Mouse (Mus musculus) forelimb bud, embryonic 11.5 days (tissue): ENCODE measurements at regions not wholly inside any gene's neighbourhood (a gene's known extent, or its start where the extent isn't known, plus 50 kb on each side); places are given as distances from the start of the nearest gene placed in this dataset.

Experiments
- DNase-seq: peaks from one replicate; pipeline ENCODE4 v3.0.0-alpha.2; 2012; ENCODE audit warnings: low read depth, low spot score

DNA sequence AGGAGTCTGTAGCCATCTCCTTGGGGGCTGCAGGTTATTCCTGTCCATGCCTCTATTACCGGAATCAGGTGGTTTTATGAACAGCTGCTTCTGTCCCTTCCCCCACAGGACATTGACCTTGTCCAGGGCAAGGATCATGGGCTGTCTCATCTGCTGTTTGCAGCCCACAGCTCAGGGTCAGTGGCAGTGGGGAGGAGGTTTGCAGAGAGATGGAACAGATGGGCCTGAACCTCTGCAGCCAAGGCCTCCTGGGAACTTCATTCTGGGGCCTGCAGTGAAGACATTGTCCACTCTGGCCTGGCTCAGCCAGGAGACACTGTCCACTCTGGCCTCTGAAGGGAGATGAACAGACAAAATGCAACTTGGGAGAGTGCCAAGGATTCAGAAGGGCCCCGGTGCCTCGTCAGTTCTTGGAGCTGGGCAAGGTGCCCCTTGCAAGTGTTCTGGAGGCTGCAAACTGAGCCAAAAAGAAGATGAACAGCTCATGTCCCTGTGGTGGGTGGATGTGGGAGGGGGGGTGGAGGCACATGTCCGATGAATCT lies 109.9 kb upstream of the Sdk2 start:
- DNase-seq = no peak

DNA sequence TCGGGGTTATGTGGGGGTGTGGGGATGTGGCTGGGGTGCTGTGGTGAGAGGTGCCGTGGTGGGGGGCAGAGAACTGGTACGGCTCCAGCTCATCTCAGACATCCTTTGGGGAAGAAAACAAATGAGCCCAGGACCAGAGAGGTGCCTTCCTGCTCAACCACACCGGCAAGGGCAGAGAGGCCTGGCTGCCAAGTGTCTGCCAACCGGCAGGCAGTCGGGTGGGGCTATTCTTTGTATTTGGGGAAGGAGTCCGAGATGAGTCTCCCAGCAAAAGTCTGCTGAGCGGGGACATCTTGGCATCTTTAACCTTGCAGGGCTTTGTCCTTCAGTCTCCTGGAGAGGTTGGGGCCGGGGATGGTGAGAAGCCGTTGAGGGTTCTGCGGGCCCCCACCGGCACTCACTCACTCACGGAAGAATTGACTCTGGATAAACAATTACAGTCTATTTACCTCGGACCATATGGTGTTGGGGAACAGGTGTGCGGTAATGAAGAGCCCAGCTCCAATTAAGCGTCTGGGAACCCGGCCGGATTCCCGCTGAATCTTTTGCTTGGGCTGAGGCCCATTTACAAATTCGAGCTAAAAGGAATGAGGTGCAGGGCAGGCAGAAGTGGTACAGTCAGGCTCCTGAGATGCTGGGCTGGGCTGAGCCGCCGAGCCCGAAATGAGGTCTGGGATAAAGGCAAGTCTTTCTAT lies 108.7 kb upstream of the Sdk2 start:
- DNase-seq = peak; percentile 49

DNA sequence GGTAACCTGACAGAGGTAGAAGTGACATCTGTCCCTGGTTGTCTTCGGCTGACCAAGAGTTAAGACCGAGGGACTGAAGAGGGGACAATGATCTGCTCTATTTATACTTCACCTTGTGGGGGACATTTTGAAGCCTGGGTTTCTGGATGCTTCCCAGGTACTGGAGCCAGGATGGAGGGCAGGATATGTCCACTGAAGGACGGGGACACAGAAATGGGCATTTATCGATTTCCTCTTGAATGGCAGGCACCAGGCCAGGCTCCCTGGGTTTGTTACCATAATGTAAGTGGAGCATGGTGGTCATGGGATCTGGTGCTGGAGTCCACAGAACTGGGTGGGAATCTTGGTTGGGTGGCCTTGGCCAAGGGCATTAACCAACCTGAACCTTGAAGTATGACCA lies 108.0 kb upstream of the Sdk2 start:
- DNase-seq = no peak

DNA sequence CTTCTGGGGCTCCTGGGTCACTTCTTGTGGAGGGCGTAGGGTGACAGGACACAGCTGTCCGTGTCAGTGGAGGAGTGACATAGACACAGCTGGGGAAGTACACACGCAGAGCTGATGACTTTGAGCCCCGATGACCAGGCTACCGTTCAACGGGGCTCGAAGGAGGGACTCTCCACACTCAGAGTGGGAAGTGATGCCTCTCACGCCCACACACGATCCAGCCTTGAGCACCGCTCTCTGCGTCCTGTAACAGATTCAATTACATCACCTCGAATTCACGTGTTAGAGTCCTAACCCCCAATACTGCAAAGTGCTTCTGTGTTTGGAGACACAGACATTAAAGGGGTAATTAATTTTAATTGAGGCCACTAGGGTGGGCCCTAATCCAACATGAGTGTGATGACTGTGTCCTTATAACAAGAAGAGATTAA lies 101.4 kb upstream of the Sdk2 start:
- DNase-seq = no peak

DNA sequence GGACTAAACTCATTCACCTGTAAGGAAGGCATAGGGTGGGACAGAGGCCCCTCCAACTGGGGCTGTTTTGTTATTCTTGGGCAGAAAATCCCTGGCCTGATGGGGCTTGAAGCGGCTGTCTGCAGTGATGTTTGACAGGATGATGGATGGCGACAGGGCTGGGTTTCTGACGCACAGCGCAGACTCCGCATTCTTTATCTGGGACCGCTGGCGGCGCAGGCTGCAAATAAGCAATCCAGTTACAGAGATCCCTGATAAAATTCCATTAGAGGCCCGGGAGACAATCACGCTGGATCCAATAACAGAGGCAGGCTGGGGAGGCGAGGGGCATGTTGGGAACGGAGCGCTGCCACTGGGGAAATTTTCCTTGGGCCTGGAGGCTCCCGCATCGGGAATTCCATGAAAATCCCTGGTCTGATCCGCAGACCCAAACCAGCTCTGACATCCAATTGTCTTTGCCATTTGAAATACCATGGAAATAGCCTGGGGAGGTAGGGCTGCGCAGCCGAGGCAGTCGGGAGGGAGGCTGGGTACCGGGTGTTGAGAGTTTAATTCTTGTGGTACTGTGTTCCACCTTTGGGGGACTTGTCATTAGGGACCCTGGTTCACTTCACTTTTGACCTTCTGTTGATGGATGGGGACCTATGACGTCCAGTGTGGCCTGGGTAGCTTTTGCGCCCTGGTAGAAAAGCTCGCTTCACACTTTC lies 99.0 kb upstream of the Sdk2 start:
- DNase-seq = peak; percentile 40

DNA sequence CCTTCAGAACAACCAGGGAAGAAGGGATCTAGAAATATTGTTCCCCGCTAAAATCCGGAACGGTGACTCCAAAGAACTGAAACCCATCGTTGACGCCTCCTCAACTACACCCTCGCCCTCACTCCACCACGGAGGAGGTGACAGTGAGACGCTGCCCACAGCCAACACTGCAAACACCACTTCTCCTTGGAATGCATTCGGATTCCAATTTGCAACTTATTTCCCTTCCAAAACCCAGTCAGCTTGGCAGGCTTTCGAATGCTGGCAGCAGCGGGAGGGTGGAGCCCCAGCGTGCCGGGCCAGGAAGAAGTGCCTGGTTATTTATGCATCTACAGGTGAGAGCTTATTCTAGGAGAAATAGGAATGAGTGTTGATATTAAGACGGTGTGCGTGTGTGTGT lies 85.9 kb upstream of the Sdk2 start:
- DNase-seq = no peak

DNA sequence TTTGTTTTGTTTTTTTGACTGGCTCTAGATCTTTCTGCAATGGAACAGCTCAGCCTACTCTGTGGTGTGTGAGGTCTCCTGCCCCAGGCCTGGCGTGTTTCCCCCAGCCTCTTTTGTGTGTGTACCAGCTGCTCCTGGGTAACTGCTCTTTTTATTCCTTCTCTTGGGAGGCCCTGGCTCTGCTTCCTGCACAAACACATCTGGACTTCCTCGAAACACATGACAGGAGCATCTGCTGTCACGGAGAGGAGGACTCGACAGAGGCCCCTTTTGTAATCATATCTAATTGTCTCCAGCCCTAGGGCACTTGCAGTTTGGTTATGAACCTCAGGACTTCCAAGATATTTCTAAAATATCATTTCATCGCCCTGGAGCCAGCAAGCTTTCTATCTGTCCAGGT lies 79.5 kb upstream of the Sdk2 start:
- peak; percentile 33 for DNase-seq

DNA sequence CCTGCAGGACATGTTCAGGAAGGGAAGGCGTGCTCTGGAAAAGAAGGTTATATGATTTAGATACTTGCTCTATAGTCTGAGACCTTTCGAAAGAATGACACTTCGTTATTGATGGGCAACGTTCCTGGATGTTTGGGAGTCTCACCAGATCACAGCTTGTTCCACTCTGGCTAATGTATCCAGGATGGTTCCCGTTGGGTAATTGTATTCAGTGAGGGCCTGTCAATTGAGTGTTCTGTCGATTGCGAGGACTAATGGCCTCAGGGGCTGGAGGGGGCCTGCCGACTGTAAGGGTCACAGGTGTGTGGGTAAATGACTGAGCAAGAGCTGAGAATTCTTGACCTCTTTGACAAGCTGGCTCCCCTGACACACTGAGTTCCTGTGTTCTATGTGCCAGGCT lies 62.4 kb upstream of the Sdk2 start:
- DNase-seq = no peak

DNA sequence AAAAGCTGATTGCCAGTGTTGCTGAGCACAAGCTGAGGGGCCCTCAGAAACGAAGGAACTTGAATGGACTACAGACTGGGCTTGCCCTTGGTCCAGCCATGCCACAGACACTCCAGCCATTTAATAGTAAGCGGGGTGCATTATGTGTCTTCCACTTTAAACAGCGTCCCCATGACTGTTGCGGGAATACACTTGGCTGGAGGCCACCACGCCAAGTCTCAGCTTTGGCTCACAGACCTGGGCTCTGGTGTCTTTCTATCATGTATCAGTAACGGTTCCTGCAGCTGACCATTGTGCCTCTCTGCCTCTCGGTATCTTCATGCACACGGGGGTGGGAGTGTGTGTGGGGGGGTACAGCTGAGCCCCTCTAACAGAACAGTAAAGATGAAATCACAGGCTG lies 62.0 kb upstream of the Sdk2 start:
- DNase-seq = no peak

DNA sequence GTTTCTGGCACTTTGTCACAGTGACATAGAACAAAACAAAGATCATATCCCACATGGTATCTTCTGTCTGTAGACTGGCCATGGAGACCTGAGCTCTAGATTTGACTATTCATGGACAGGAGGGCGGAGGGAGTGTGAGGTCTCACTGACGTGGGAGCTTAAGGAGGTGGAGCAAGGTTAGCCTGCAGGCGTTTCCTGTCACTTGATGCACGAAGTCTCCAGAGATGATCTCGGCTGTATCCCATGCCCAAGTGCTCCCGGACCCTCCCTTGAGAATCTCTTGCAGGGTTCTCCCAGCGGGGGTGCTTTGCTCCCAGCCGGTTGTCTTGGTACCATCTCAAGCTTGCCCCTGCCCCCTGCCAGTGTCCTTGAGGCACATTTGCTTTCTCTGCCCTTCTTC lies 60.6 kb upstream of the Sdk2 start:
- DNase-seq = no peak

DNA sequence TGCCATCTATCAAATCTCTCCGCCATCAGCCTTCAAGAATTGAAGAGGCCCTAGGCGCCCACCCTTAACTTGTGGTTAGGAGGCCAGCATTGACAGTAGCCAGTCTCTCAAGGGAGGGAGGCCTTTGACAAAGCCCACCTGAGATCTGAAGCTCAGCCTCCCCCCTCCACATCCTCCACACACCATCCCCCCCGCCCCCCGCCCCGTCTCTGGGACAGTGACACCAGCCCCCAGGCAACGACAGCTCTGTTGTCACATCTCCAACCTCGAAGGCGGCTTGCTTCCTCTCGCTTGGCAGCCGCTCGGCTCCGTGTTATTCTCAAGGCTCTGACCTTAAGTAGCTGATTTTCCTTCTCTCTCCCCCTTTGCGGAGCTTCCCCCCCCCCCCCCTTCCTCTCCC lies 55.3 kb upstream of the Sdk2 start:
- DNase-seq = no peak

DNA sequence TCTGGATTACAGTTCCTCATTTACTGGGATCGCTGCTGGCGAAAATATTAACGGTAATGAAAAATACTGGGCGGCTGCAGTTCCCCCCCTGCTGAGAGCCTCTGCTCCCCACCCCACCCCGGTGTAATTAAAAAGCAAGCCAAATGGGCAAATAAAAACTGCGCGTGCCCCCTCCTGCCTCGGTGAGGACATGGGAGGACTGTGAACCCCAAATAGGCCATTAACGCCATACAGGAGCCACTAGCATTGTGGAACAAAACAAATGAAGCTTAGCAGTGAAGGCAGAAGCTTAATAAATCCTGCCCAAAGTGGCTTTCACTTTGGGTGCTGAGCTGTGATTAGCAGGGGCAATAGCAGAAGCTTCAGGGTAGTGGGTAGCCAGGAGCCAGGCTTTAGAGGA lies 52.3 kb upstream of the Sdk2 start:
- peak; percentile 16 for DNase-seq
